Mouse (Mus musculus) 3T3-L1 (cell line): Measurements from ENCODE around the gene Dgkb.

ENCODE experiments used
- DNase-seq: peaks from one replicate; pipeline ENCODE4 v3.0.0-alpha.2; 2015; ENCODE audit warnings: low read depth, low spot score

The Dgkb gene

GRCm38 (mm10) chr12:37817426-37817825 is at the start of gene Dgkb:
Gene Dgkb (plus strand): TSS chr12:37817726.
- DNase-seq = no peak

GRCm38 (mm10) chr12:37769844-37770243 is 47.7 kb upstream of the Dgkb start:
- peak; percentile 54 for DNase-seq

GRCm38 (mm10) chr12:37773681-37774357 is 43.7 kb upstream of the Dgkb start:
- DNase-seq = peak; percentile 66

GRCm38 (mm10) chr12:37774591-37774990 is 42.9 kb upstream of the Dgkb start:
- no peak for DNase-seq

GRCm38 (mm10) chr12:37796265-37796928 is 21.1 kb upstream of the Dgkb start:
- no peak for DNase-seq

GRCm38 (mm10) chr12:37814122-37814521 is 3.4 kb upstream of the Dgkb start:
- DNase-seq = no peak

- no peak for DNase-seq
Measured at GRCm38 (mm10) chr12:37821052-37821810, 3.7 kb downstream of the Dgkb start.

GRCm38 (mm10) chr12:37880042-37881017 is 62.8 kb downstream of the Dgkb start:
- no peak for DNase-seq

GRCm38 (mm10) chr12:37881376-37881775 is 63.9 kb downstream of the Dgkb start:
- DNase-seq = no peak

- no peak for DNase-seq
Measured at GRCm38 (mm10) chr12:37882796-37883195, 65.3 kb downstream of the Dgkb start.

GRCm38 (mm10) chr12:37883781-37884180 is 66.3 kb downstream of the Dgkb start:
- no peak for DNase-seq

- DNase-seq = no peak
Measured at GRCm38 (mm10) chr12:37888591-37888990, 71.1 kb downstream of the Dgkb start.

GRCm38 (mm10) chr12:37889431-37889830 is 71.9 kb downstream of the Dgkb start:
- DNase-seq = no peak

- no peak for DNase-seq
Measured at GRCm38 (mm10) chr12:37891336-37891735, 73.8 kb downstream of the Dgkb start.

- no peak for DNase-seq
Measured at GRCm38 (mm10) chr12:37942163-37942562, 124.6 kb downstream of the Dgkb start.

- DNase-seq = no peak
Measured at GRCm38 (mm10) chr12:37956193-37956592, 138.7 kb downstream of the Dgkb start.

- no peak for DNase-seq
Measured at GRCm38 (mm10) chr12:37971482-37971881, 154.0 kb downstream of the Dgkb start.

- no peak for DNase-seq
Measured at GRCm38 (mm10) chr12:37978498-37979187, 161.1 kb downstream of the Dgkb start.

- DNase-seq = no peak
Measured at GRCm38 (mm10) chr12:37985352-37985751, 167.8 kb downstream of the Dgkb start.

GRCm38 (mm10) chr12:37988066-37988591 is 170.6 kb downstream of the Dgkb start:
- DNase-seq = no peak
